Mouse (Mus musculus) forebrain, embryonic 14.5 days (tissue): ENCODE measurements at regions not wholly inside any gene's neighbourhood (a gene's known extent, or its start where the extent isn't known, plus 50 kb on each side); places are given as distances from the start of the nearest gene placed in this dataset.
"Not testable (repeated sequence)": the region's sequence is repeated elsewhere in the genome, so short reads cannot be mapped to it uniquely, and the experiment has no call there.

Experiments
- ATAC-seq: fragments of 200-750 bp; cut with Nextera tagmentation; 2 replicates; pipeline ENCODE4 v1.8.0; 2017; ENCODE audit warnings: mild to moderate bottlenecking, moderate library complexity
- DNase-seq: peaks from one replicate; pipeline ENCODE4 v3.0.0-alpha.2; 2015; ENCODE audit warnings: low spot score
- H3K27ac ChIP-seq: fragments of 300-500 bp; sonication (generic); 2 replicates; pipeline ENCODE4 v1.5.1; 2014; ENCODE audit warnings: low read depth, mild to moderate bottlenecking, control low read depth, low read length, moderate library complexity
- H3K27me3 ChIP-seq: fragments of 300-500 bp; sonication (generic); replicated peaks from 2 replicates; pipeline ENCODE4 v1.6.1; 2014; ENCODE audit warnings: low read length, control low read depth, mixed read lengths; ENCODE audit not compliant: control insufficient read depth, insufficient read depth
- H3K36me3 ChIP-seq: fragments of 300-500 bp; sonication (generic); 2 replicates; pipeline ENCODE4 v1.6.1; 2014; ENCODE audit warnings: low read length, control low read depth; ENCODE audit not compliant: control insufficient read depth, insufficient read depth
- H3K4me1 ChIP-seq: fragments of 300-500 bp; sonication (generic); 2 replicates; pipeline ENCODE4 v1.6.1; 2014; ENCODE audit warnings: antibody characterized with exemption, low read length, control low read depth; ENCODE audit not compliant: control insufficient read depth, insufficient read depth
- H3K4me2 ChIP-seq: fragments of 300-500 bp; sonication (generic); 2 replicates; pipeline ENCODE4 v1.6.1; 2014; ENCODE audit warnings: mild to moderate bottlenecking, control low read depth, low read length
- H3K4me3 ChIP-seq: fragments of 300-500 bp; sonication (generic); 2 replicates; pipeline ENCODE4 v1.5.1; 2014; ENCODE audit warnings: low read depth, low read length, control low read depth
- H3K9ac ChIP-seq: fragments of 300-500 bp; sonication (generic); 2 replicates; pipeline ENCODE4 v1.6.1; 2014; ENCODE audit warnings: mild to moderate bottlenecking, low read length, control low read depth, moderate library complexity
- H3K9me3 ChIP-seq: fragments of 300-500 bp; sonication (generic); replicated peaks from 2 replicates; pipeline ENCODE4 v1.6.1; 2016; ENCODE audit warnings: low read length, control low read depth, mixed read lengths; ENCODE audit not compliant: control insufficient read depth
- WGBS: fragments of 180-500 bp; shearing (Covaris S2); extraction: QIAGEN DNeasy Blood & Tissue Kit; methylation state at CpG from one replicate; pipeline ENCODE4 v1.1.7; 2014; 5-methylcytosine and 5-hydroxymethylcytosine counted together

DNA sequence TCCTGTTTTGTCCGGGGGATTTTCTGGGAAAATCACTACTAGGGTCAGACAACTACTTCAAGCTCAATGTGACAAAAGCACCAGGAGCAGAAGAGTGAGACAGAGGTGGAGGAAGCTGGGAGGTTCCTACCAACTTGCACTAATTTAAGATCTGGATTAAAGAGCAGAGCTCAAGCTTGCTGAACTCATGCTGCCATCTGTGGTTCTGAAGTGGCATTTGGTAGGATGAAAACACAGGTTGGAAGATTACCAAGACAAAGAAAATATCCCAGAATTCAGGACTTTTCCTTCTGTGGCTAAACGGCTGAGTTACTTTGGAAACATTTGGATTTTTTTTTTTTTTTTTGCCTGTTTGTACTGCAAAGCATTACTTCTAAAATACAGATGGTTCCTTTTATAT, 190.9 kb downstream of the Plppr4 start:
- H3K4me2 ChIP-seq, result no peak overlapping the region
- no peaks in the 10 kb centered on the region for H3K9me3 ChIP-seq
- H3K27me3 ChIP-seq, result no peaks in the 10 kb centered on the region
- DNase-seq, result no peak
- no peak overlapping the region for H3K4me3 ChIP-seq
- H3K36me3 ChIP-seq, result no peaks in the 10 kb centered on the region
- no peak for ATAC-seq
- H3K9ac ChIP-seq, result no peak overlapping the region
- H3K27ac ChIP-seq, result no peak overlapping the region
- WGBS, result 87% methylated on average over 2 of the region's 2 CpGs
- H3K4me1 ChIP-seq, result no peaks in the 10 kb centered on the region

DNA sequence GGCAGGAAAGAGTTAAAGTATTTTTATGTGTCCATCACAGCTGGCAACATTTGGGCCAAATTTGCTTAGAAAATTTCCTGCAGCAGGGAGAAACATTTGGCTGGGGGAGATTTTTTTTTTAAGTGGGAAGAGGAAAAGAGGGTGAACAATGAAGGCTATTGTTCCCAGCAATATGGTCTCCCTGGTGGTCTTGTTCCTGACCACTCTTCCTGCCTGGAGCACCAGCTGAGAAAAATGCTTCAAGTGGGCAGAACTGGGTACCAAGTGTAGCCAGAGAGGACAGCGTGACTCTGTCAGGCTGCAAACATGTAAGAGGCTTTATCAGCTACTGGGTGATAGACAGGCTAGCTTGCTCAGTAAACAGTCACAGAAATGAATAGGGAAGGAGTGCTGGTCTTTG, 194.3 kb upstream of the Palmd start:
- DNase-seq, result peak; percentile 5
- H3K4me3 ChIP-seq, result no peak overlapping the region
- H3K9ac ChIP-seq, result no peak overlapping the region
- no peaks in the 10 kb centered on the region for H3K36me3 ChIP-seq
- H3K27me3 ChIP-seq, result no peaks in the 10 kb centered on the region
- H3K27ac ChIP-seq, result no peak overlapping the region
- ATAC-seq, result no peak
- WGBS, result 35% methylated on average over 1 of the region's 1 CpGs
- H3K4me1 ChIP-seq, result no peaks in the 10 kb centered on the region
- H3K4me2 ChIP-seq, result no peak overlapping the region
- H3K9me3 ChIP-seq, result no peaks in the 10 kb centered on the region

DNA sequence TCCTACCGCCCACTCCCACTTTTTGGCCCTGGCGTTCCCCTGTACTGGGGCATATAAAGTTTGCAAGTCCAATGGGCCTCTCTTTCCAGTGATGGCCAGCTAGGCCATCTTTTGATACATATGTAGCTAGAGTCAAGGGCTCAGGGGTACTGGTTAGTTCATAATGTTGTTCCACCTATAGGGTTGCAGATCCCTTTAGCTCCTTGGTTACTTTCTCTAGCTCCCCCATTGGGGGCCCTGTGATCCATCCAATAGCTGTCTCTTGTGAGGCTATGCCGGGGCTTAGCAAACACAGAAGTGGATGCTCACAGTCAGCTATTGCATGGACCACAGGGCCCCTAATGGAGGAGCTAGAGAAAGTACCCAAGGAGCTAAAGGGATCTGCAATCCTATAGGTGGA, 191.9 kb upstream of the Palmd start:
- H3K4me2 ChIP-seq, H3K27ac ChIP-seq, H3K4me1 ChIP-seq, H3K9ac ChIP-seq, H3K9me3 ChIP-seq, H3K27me3 ChIP-seq, H3K4me3 ChIP-seq, H3K36me3 ChIP-seq, ATAC-seq: not testable (repeated sequence)
- peak; percentile 15 for DNase-seq
- WGBS, result 91% methylated on average over 3 of the region's 3 CpGs

DNA sequence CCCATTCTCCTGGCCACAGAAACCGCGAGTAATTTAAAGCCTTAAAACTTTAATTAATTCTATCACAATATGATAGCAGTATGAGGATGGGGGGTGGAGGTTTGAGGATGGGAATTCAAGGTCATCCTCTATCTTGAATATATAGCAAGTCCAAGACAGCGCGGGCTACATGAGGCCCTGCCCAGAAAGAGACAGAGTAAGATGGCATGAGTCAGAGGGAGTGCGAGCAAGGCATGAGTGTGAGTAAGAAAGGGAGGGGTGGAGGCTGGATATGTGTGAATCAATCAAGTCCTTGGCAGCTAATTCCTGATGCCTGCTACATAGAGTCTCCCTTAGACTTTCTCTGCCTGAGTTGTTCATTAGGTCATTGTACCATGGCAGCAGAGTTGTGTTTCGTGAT, 186.5 kb upstream of the Palmd start:
- Histone ChIP-seq H3K9ac (no peak overlapping the region), H3K4me1 (no peaks in the 10 kb centered on the region), H3K27me3 (no peaks in the 10 kb centered on the region), H3K27ac (no peak overlapping the region), H3K4me3 (no peak overlapping the region), H3K4me2 (no peak overlapping the region), H3K36me3 (no peaks in the 10 kb centered on the region), H3K9me3 (no peaks in the 10 kb centered on the region)
- no peak for ATAC-seq
- 91% methylated on average over 6 of the region's 6 CpGs for WGBS
- no peak for DNase-seq

DNA sequence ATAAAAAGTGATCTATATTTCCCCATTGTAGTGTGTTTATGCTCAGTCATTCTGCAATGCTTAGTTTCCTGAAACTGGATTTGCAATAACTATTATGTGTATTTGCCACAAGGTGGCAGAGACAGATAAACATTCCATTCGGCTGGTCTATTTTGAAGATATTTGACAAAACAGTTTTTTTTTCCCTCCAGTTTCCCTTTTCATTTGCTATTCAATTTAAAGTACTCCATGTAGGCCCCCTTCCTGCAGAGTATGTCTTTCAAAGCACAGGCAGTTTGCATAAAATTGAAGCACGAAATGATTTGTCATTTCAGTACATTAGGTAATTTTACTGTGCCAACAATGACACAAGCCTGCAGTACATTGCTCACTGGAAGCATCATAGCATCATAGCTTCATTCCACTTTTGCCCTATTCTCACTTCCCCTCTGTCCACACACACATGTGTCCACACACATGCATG, 184.3 kb upstream of the Palmd start:
- no peak overlapping the region for H3K9ac ChIP-seq
- H3K9me3 ChIP-seq, result no peaks in the 10 kb centered on the region
- H3K4me3 ChIP-seq, result no peak overlapping the region
- H3K36me3 ChIP-seq, result no peaks in the 10 kb centered on the region
- H3K4me1 ChIP-seq, result no peaks in the 10 kb centered on the region
- no peak overlapping the region for H3K4me2 ChIP-seq
- H3K27ac ChIP-seq, result no peak overlapping the region
- peak; percentile 84 for DNase-seq
- peak; percentile 60 for ATAC-seq
- 66% methylated on average over 2 of the region's 2 CpGs for WGBS
- no peaks in the 10 kb centered on the region for H3K27me3 ChIP-seq

DNA sequence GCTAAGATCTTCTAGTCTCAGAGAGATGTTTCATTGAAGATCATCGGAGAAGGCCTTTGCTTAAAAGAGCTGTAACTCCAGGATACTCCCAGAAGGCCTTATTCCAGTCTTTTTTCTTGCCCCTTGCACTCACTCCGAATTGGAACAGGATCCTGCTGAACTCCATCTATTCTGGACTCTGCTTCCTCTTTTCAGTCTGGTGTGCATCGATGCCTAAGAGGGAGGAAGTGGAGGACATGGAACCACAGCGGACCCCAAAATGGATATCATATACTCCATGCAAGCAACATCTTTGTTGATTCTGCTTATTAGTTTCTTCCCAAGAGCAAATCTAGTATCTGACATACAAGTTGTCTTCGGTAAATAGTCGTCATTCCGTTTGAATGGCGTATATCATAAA, 183.6 kb upstream of the Palmd start:
- H3K4me3 ChIP-seq, result no peak overlapping the region
- no peaks in the 10 kb centered on the region for H3K27me3 ChIP-seq
- no peaks in the 10 kb centered on the region for H3K9me3 ChIP-seq
- no peak overlapping the region for H3K9ac ChIP-seq
- 91% methylated on average over 8 of the region's 8 CpGs for WGBS
- H3K27ac ChIP-seq, result no peak overlapping the region
- no peak for ATAC-seq
- H3K4me2 ChIP-seq, result no peak overlapping the region
- DNase-seq, result no peak
- H3K36me3 ChIP-seq, result no peaks in the 10 kb centered on the region
- H3K4me1 ChIP-seq, result no peaks in the 10 kb centered on the region

DNA sequence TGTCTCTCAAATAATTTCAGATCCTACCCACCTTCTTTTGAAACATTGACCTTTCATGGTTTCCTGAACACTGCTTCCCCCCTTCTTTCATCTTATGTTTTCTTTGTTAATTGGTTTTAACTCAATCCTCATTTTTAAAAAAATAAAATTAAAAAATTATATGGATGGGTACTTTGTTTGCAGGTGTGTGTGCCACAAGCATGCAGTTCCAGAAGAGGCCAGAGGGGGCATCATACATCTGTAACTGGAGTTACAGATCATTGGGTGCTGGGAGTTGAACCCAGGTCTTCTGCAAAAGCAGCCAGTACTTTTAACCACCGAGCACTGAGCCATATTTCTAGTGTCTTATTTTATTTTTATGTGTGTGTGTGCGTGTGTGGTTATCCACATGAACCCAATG, 178.6 kb upstream of the Palmd start:
- DNase-seq (no peak), ATAC-seq (no peak)
- Histone ChIP-seq H3K4me1 (no peaks in the 10 kb centered on the region), H3K27ac (no peak overlapping the region), H3K27me3 (no peaks in the 10 kb centered on the region), H3K36me3 (no peaks in the 10 kb centered on the region), H3K9ac (no peak overlapping the region), H3K4me3 (no peak overlapping the region), H3K9me3 (no peaks in the 10 kb centered on the region), H3K4me2 (no peak overlapping the region)
- WGBS, result 90% methylated on average over 2 of the region's 2 CpGs

DNA sequence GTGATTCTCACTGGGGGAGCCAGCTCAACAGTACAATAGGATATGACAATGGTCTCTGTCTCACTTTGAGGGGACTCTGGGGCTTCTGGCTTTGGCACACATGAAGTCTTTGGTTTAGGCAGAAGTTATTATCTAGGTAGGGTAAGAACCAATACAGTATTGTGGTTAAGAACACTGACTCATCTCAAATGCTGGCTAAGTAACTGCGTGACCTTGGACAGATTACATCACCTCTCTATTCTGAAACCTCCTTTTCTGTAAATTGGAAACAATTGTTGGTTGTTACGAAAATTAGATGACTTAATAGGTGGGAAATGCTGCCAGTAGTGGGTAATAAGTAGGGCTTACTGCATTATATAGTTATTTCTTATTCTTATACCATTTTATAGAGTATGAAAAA, 171.0 kb upstream of the Palmd start:
- Histone ChIP-seq H3K27me3 (no peaks in the 10 kb centered on the region), H3K36me3 (no peaks in the 10 kb centered on the region), H3K9me3 (no peaks in the 10 kb centered on the region), H3K4me3 (no peak overlapping the region), H3K4me2 (no peak overlapping the region), H3K9ac (no peak overlapping the region), H3K4me1 (0 out of 2 replicates have a peak, but pooled peaks cover 3% of the 10 kb centered on the region), H3K27ac (no peak overlapping the region)
- ATAC-seq (no peak), DNase-seq (no peak)
- 68% methylated on average over 2 of the region's 2 CpGs for WGBS

DNA sequence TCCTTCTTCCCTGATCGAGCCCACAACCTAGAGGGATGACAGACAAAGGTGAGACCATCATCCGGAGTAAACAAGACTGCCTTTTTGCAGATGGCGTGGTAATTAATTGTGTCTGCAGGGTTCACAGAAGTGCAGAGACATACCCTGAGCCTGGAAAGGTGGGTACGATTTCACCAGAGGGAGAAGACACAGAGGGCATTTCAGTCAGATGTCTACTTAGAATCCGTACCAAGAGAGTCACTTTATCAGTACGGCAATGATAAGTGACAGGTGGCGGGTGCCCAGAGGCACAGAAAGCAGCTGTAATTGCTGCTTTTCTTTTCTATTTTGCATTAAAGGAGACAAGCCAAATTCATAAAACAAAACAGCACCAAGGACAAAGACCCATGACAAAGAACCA, 169.9 kb upstream of the Palmd start:
- 64% methylated on average over 7 of the region's 7 CpGs for WGBS
- ATAC-seq (no peak), DNase-seq (peak; percentile 6)

More for the DNA sequence above, 169.9 kb upstream of the Palmd start:
- no peaks in the 10 kb centered on the region for H3K36me3 ChIP-seq
- no peak overlapping the region for H3K27ac ChIP-seq
- 0 out of 2 replicates have a peak, but pooled peaks cover 3% of the 10 kb centered on the region for H3K4me1 ChIP-seq
- no peak overlapping the region for H3K9ac ChIP-seq
- no peaks in the 10 kb centered on the region for H3K27me3 ChIP-seq
- no peaks in the 10 kb centered on the region for H3K9me3 ChIP-seq
- no peak overlapping the region for H3K4me3 ChIP-seq
- no peak overlapping the region for H3K4me2 ChIP-seq
